Mouse (Mus musculus) R1 (cell line): Measurements from ENCODE around the gene Mak.
A peak's percentile ranks its signal among the peaks of the same experiment; 100 is the strongest.
"Not testable (repeated sequence)": the region's sequence is repeated elsewhere in the genome, so short reads cannot be mapped to it uniquely, and the experiment has no call there.

Experiments
- DNase-seq: peaks from one replicate; pipeline ENCODE4 v3.0.0-alpha.2; 2018; ENCODE audit warnings: low read depth, low spot score

Gene Mak

GRCm38 (mm10) chr13:40998537-40998936 lies 81.0 kb downstream of the Mak start:
- not testable (repeated sequence) for DNase-seq

GRCm38 (mm10) chr13:40994487-40995263 lies 84.8 kb downstream of the Mak start:
- DNase-seq = peak; percentile 81

- DNase-seq = no peak
These were observed 91.1 kb downstream of the Mak start for GRCm38 (mm10) chr13:40988418-40988817.

GRCm38 (mm10) chr13:40987608-40988303 lies 91.8 kb downstream of the Mak start:
- DNase-seq = not testable (repeated sequence)

GRCm38 (mm10) chr13:40986081-40986480 lies 93.4 kb downstream of the Mak start:
- DNase-seq = no peak

- DNase-seq = no peak
These were observed 96.7 kb downstream of the Mak start for GRCm38 (mm10) chr13:40982759-40983158.

- DNase-seq = no peak
These were observed 100.2 kb downstream of the Mak start for GRCm38 (mm10) chr13:40979321-40979720.

- no peak for DNase-seq
These were observed 100.9 kb downstream of the Mak start for GRCm38 (mm10) chr13:40978652-40979051.

- peak; percentile 91 for DNase-seq
These were observed 101.9 kb downstream of the Mak start for GRCm38 (mm10) chr13:40977609-40978008.
